Mouse (Mus musculus): Measurements from ENCODE around the gene Txn1. TPM values are rescaled to one million over a fixed set of nuclear protein-coding genes. Genes with fewer than 3 reads are reported as not detected.

Gene Txn1
- polyA plus RNA-seq, 1 experiment: 69.7 TPM

DNA sequence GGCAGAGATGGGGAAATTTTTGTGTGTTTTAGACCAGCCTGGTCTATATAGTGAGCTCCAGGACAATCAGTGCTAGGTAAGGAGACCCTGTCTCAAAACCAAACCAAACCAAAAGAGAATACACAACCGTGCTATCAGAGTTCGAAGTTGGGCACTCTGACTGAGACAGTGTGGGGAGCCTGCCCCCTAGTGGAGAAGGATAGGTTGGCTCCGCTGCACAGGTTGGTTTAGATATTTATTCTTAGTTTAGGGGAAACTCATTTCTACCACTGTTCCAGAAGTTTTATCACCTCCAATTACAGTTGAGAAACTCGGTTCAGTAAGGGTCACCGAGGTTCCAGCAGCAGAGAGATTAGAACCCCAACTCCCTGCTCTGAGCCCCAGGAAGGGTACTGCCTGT lies 52.0 kb downstream of the Txn1 start:
- no peaks in the 10 kb centered on the region for H3K36me3 ChIP-seq (ENCODE audit: control insufficient read depth, insufficient read depth, low read length)
- no peak for TF ChIP-seq POLR2A (IDR thresholded peaks at IDR 0.05; ENCODE audit: low read depth, low read length)
- TF ChIP-seq CTCF (IDR thresholded peaks at IDR 0.05; ENCODE audit: extremely low read depth, insufficient read depth, insufficient read length, insufficient replicate concordance): peak; percentile 91; the same call in 1 of the 2 replicates
- H3K27me3 ChIP-seq (ENCODE audit: control insufficient read depth, insufficient read depth, low read length): no peaks in the 10 kb centered on the region
- no peak overlapping the region for H3K27ac ChIP-seq (ENCODE audit: insufficient read depth, low read length)
- H3K4me1 ChIP-seq (ENCODE audit: control insufficient read depth, insufficient read depth, insufficient read length): no peaks in the 10 kb centered on the region
- DNase-seq (ENCODE audit: low read depth in 1 of 2, low spot score in 2 of 2): peak in 1 of 2 experiments; percentile 61
- 3% methylated on average over 5 of the region's 5 CpGs for WGBS
- H3K4me3 ChIP-seq (ENCODE audit: extremely low read depth, insufficient read depth, insufficient read length): no peak overlapping the region

- H3K36me3 ChIP-seq (ENCODE audit: control insufficient read depth, insufficient read depth, low read length): no peaks in the 10 kb centered on the region
- no peaks in the 10 kb centered on the region for H3K27me3 ChIP-seq (ENCODE audit: control insufficient read depth, insufficient read depth, low read length)
- WGBS: 34% methylated on average over 5 of the region's 5 CpGs
- H3K27ac ChIP-seq (ENCODE audit: insufficient read depth, low read length): no peak overlapping the region
- no peak for TF ChIP-seq CTCF (IDR thresholded peaks at IDR 0.05; ENCODE audit: extremely low read depth, insufficient read depth, insufficient read length, insufficient replicate concordance)
- no peak for TF ChIP-seq POLR2A (IDR thresholded peaks at IDR 0.05; ENCODE audit: low read depth, low read length)
- no peaks in the 10 kb centered on the region for H3K4me1 ChIP-seq (ENCODE audit: control insufficient read depth, insufficient read depth, insufficient read length)
- H3K4me3 ChIP-seq (ENCODE audit: extremely low read depth, insufficient read depth, insufficient read length): no peak overlapping the region
- DNase-seq (ENCODE audit: low read depth in 1 of 2, low spot score in 2 of 2): no peak
These were observed 53.6 kb downstream of the Txn1 start for GRCm38 (mm10) chr4:57902619-57903018.

DNA sequence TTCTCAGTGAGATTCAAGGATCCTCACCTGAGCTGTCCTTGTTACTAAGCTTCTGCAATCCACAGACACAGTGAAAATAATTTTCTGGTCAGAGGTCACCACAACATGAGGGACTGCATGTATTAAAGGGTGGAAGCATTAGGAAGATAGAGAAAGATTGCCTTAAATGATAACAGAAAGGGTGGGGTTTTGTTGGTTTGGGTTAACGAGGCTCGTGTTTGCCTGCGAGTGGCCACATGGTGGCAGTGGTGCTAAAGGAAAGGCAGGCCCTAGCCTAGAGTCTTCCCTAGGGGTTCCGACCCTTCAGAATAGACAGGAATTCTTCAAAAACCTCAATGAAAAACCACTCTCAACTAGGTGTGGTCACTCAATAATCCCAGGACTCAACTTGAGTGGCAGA lies 55.0 kb downstream of the Txn1 start:
- no peak overlapping the region for H3K4me3 ChIP-seq (ENCODE audit: extremely low read depth, insufficient read depth, insufficient read length)
- no peak overlapping the region for H3K27ac ChIP-seq (ENCODE audit: insufficient read depth, low read length)
- 3% methylated on average over 4 of the region's 4 CpGs for WGBS
- TF ChIP-seq POLR2A (IDR thresholded peaks at IDR 0.05; ENCODE audit: low read depth, low read length): no peak
- peak; percentile 57; the same call in 1 of the 2 replicates for TF ChIP-seq CTCF (IDR thresholded peaks at IDR 0.05; ENCODE audit: extremely low read depth, insufficient read depth, insufficient read length, insufficient replicate concordance)
- DNase-seq (ENCODE audit: low read depth in 1 of 2, low spot score in 2 of 2): peak in 1 of 2 experiments; percentile 37
- peaks cover 2% of the 10 kb centered on the region; the same call in 1 of the 2 replicates for H3K4me1 ChIP-seq (ENCODE audit: control insufficient read depth, insufficient read depth, insufficient read length)
- H3K36me3 ChIP-seq (ENCODE audit: control insufficient read depth, insufficient read depth, low read length): no peaks in the 10 kb centered on the region
- H3K27me3 ChIP-seq (ENCODE audit: control insufficient read depth, insufficient read depth, low read length): no peaks in the 10 kb centered on the region

- no peaks in the 10 kb centered on the region; the same call in 1 of the 2 replicates for H3K36me3 ChIP-seq (ENCODE audit: control insufficient read depth, insufficient read depth, low read length)
- H3K4me3 ChIP-seq (ENCODE audit: extremely low read depth, insufficient read depth, insufficient read length): no peak overlapping the region
- H3K27me3 ChIP-seq (ENCODE audit: control insufficient read depth, insufficient read depth, low read length): no peaks in the 10 kb centered on the region
- no peak for TF ChIP-seq POLR2A (IDR thresholded peaks at IDR 0.05; ENCODE audit: low read depth, low read length)
- no peak for TF ChIP-seq CTCF (IDR thresholded peaks at IDR 0.05; ENCODE audit: extremely low read depth, insufficient read depth, insufficient read length, insufficient replicate concordance)
- WGBS: 54% methylated on average over 3 of the region's 3 CpGs
- H3K4me1 ChIP-seq (ENCODE audit: control insufficient read depth, insufficient read depth, insufficient read length): peaks cover 2% of the 10 kb centered on the region; the same call in 1 of the 2 replicates
- no peak overlapping the region for H3K27ac ChIP-seq (ENCODE audit: insufficient read depth, low read length)
- no peak for DNase-seq (ENCODE audit: low read depth in 1 of 2, low spot score in 2 of 2)
These were observed 59.6 kb downstream of the Txn1 start for GRCm38 (mm10) chr4:57896631-57897030.

- TF ChIP-seq CTCF (IDR thresholded peaks at IDR 0.05; ENCODE audit: extremely low read depth, insufficient read depth, insufficient read length, insufficient replicate concordance) (no peak), POLR2A (IDR thresholded peaks at IDR 0.05; ENCODE audit: low read depth, low read length) (no peak)
- no peaks in the 10 kb centered on the region for H3K27me3 ChIP-seq (ENCODE audit: control insufficient read depth, insufficient read depth, low read length)
- no peak overlapping the region for H3K27ac ChIP-seq (ENCODE audit: insufficient read depth, low read length)
- no peak overlapping the region for H3K4me3 ChIP-seq (ENCODE audit: extremely low read depth, insufficient read depth, insufficient read length)
- no peaks in the 10 kb centered on the region; the same call in 1 of the 2 replicates for H3K36me3 ChIP-seq (ENCODE audit: control insufficient read depth, insufficient read depth, low read length)
- no peak for DNase-seq (ENCODE audit: low read depth in 1 of 2, low spot score in 2 of 2)
- peaks cover 2% of the 10 kb centered on the region; the same call in 1 of the 2 replicates for H3K4me1 ChIP-seq (ENCODE audit: control insufficient read depth, insufficient read depth, insufficient read length)
- 77% methylated on average over 6 of the region's 6 CpGs for WGBS
These were observed 60.3 kb downstream of the Txn1 start for GRCm38 (mm10) chr4:57895902-57896301.

DNA sequence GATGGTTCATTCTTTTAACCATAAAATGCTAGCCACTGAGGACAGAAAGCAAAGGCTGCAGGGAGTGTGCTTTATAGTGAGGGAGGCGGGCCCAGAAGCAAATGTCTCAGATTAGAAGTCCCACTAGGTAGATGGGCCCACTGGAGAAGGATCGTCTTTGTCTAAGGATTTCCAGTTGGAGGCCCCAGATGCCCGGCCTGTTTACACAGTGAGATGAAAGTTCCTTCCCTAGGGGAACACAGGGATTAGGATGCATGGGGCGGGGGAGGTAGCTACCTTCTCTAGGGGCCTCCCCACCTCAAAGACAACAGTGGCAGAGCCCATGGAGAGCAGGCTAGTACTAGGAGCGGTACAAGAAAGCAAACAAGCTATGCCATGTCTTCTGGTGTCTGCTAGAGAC lies 61.1 kb downstream of the Txn1 start:
- no peaks in the 10 kb centered on the region; the same call in 1 of the 2 replicates for H3K36me3 ChIP-seq (ENCODE audit: control insufficient read depth, insufficient read depth, low read length)
- no peak for TF ChIP-seq CTCF (IDR thresholded peaks at IDR 0.05; ENCODE audit: extremely low read depth, insufficient read depth, insufficient read length, insufficient replicate concordance)
- no peak for TF ChIP-seq POLR2A (IDR thresholded peaks at IDR 0.05; ENCODE audit: low read depth, low read length)
- WGBS: 84% methylated on average over 5 of the region's 5 CpGs
- H3K4me1 ChIP-seq (ENCODE audit: control insufficient read depth, insufficient read depth, insufficient read length): peaks cover 2% of the 10 kb centered on the region; the same call in 1 of the 2 replicates
- H3K27me3 ChIP-seq (ENCODE audit: control insufficient read depth, insufficient read depth, low read length): no peaks in the 10 kb centered on the region
- no peak overlapping the region for H3K4me3 ChIP-seq (ENCODE audit: extremely low read depth, insufficient read depth, insufficient read length)
- DNase-seq (ENCODE audit: low read depth in 1 of 2, low spot score in 2 of 2): no peak
- no peak overlapping the region for H3K27ac ChIP-seq (ENCODE audit: insufficient read depth, low read length)

Other genes starting within 250 kb of the Txn1 start
- gene Akap2, start 238.8 kb downstream of the Txn1 start, polyA plus RNA-seq (2012; rRNA removed): 23.6 and 29.0 TPM in 2 replicates
- 0.18 and 0.19 TPM in 2 replicates for gene D630039A03Rik, start 40.1 kb downstream of the Txn1 start, polyA plus RNA-seq (2012; rRNA removed)
- not detected in 2 replicates for gene Txndc8, start 52.7 kb upstream of the Txn1 start, polyA plus RNA-seq (2012; rRNA removed)